Mouse (Mus musculus): Measurements from ENCODE around the gene Gbgt1. TPM values are rescaled to one million over a fixed set of nuclear protein-coding genes. Genes with fewer than 3 reads are reported as not detected.

Gbgt1 gene
- total RNA-seq, 1 experiment from 2014 or later: 3.3 TPM

DNA sequence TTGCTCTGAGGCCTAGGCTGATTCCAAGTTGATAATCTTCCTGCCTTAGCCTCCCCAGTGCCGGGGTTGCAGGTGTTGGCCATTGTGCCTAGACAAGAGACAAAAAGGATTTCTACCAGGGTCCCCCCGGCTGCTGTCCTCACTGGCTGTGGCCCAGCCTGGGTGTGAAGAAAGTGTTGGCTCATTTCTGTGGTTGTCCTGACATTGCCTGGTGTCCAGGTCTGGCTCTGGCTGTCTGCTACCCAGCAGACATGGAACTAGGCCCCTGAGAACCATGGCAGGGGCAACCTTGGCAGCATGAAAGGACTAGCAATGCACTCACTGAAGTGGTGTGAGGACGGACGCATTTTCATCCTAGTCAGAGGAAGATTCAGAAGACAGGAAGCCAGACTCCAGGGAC, 33.2 kb downstream of the Gbgt1 start:
- DNase-seq: no peak

DNA sequence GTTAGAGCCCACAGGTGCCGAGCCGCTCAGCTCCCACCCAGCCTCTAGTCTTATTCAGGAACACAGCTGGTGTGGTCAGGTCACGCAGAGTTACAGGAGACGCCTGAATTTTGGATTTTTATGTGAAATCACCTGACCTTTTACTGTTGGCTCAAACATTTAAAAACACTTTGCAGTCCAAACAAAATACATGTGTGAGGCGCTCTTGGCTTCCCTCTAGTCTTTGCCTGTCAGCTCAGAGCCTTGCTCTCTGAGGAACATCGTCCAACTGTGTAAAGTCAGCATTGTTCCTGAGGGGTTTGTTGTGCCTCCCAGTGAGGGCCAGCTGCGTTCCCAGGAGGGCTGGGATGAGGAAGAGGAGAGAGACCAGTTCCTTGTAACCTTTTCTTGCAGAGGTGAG, 33.6 kb downstream of the Gbgt1 start:
- no peak for DNase-seq

DNA sequence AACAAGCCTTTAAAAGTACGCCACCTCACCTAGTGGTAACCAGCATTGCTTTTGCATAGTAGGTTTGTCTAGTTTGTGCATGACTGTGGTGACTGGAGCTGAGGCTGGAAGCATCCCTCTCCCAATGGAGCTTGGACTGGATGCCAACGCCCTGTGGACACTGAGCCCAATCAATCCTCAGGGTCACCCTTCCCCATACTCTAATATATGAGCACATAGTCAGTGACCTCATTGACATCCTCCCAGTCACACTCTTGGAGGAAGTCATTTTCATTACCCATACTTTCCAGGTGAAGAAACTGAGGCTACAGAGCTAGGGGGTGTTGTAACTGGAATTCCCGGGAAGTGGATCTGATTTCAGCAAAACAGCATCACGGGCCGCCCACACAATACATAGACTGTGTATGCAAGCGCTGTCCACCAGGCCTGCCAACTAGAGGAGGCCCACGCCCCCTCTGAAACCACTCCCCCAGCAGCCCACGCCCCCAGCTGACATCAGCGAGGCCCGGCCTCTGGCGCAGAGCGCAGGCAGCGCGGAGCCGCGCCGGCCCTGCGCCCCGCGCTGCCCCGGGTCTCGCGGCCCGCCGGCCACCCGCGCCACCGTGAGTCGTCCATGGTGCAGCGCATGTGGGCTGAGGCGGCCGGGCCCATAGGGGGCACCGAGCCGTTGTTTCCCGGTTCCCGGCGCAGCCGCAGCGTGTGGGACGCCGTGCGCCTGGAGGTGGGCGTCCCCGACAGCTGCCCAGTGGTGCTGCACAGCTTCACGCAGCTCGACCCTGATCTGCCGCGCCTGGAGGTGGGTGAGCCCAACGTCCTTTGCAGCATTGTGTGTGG, 36.5 kb downstream of the Gbgt1 start:
- DNase-seq: peak; percentile 95

DNA sequence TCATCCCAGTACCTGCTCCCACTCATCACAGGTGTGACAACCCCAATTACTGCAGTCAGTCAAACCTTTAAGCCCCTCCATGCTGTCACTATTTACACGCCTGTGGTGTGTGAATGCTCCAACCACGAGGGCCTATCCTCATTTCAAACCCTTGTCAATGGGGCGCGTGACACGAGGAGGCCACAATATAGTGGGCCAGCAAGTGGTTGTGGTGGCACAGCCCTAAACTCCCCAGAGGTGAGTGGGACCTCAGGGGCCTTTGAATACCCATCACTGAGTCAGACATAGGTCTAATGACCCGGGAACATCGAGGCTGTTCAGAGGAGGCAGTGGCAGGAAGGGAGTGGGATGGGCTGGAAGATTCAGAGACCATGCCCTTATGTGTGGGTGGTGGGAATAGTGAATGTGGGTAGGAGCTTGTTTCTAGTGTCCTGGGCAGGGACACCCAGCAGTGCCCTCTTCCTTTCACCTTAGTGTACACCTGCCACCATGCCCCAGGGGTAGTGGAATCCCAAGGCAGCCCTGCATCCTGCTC, 37.3 kb downstream of the Gbgt1 start:
- DNase-seq: no peak

DNA sequence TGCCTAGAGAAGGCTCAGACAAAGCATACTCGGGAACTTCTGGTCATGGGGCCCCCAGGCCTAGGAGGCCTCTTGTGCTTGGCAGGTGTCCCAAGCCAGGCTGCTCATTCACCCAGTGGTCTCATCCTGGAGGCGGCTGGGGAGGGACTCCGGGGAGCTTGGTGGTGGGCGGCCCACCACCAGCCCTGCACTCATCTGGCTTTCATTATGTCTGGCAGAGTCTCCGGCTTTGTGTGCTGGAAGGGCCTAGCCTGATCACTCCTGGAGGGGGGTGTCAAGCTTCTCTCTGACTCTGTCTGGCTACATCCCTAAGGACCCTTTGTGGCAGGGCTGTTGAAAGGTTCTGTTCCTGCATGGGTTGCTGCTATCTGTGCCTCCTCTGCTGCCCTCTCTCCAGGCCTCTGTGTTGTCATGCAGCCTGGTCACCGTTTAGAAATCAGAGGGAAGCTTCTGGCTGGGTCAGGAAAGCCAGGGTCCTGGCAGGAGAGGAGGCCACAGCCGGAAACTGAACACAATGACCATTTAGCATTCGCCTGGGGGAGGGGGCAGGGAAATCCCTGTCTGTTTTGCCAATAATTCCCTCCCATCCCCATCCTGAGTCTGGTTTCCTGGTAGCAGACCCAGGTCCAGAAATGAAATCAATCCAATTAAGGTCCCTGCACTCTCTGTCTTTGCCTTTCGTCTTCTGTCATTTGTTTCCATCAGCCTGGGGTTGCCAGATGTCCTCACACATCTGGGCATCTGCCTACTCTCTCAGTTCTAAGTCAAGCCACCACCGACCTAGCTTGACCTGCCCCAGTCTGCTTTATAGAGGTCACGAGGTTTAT, 38.0 kb downstream of the Gbgt1 start:
- DNase-seq: peak; percentile 72

DNA sequence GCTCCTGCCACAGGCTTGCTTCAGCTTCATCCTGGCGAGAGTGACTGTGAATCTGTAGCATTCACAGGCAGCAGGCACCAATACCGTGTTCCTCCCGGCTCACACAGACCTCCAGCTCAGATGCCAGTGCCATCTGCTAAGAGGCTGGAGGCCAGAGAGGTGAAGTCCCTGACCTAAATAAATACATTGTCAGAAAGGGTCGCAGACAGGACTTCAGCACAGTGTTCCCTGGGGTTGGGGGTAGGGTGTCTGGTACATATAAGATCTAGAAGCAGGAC, 38.5 kb downstream of the Gbgt1 start:
- DNase-seq: no peak

DNA sequence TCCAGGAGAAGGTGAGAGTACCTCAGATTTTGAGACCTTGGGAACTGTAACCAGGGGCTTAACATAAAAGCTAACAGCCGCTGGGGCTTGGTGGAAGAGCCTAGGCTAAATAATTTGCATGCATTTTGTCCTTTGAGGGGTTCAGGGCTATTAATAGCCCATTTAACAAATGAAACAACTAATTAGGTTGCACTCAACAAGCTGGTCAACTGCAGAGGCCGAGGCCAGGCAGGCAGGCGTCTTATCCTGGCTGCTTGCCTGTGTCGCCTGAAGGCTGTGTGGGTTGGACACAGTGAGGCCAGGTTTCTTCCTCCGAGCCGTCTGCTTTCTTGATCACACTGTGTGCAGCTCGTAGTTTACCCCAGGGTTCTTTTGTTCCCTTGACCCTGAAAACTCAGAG, 39.0 kb downstream of the Gbgt1 start:
- DNase-seq: peak; percentile 68

DNA sequence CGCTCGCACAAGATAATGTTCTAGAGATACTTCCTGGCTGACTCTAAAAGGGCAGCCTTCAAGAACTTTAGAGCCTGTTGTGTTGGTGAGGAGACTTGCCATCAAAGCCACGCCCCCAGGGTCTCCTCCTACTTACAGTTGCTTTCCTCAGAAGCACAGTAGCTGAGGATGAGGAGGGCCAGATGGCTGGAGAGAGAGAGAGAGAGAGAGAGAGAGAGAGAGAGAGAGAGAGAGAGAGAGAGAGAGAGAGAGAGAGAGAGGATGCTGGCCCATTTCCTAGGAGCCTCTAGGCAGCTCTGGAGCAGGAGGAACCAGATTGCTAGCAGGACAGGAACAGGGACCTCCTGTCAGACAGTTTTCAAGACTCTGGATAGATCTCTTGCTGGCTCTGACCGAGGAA, 39.5 kb downstream of the Gbgt1 start:
- DNase-seq: no peak

DNA sequence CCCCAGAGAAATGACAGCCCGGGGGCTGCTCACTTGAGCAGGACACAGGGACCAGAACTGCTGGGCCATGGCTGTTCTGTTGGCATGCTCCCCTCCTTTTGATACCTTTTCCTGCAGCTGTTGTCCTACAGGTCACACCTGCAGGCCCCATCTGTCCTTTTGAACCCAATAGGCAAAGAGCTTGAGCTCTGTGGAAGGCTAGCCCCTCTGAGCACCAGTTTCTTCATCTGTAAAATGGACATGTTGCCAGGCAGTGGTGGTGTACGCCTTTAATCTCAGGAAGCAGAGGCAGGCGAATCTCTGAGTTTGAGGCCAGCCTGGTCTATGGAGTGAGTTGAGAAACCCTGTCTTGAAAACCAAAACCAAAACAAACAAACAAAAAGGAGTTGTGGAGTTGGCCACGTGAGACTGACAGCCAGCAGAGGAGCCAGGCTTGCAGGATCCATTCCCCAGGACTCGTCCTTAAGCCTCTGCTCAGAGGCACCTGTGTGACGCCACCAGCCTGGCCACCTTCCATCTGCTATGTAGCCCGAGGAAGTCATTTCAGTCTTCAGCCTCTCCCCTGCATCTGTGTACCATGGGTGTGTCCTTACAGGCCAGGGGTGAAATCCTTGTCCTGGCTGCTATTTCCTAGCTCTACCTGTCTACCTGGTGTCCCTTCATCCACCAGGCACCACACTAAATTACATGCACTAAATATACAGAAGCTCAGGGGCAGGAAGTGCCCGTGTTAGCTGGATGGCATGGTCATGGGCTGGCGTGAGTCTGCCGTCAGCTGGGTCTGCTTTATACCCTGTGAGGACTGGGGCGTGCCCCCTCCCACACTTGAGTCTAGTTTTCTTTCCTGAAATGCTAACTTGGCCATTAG, 40.3 kb downstream of the Gbgt1 start:
- no peak for DNase-seq

DNA sequence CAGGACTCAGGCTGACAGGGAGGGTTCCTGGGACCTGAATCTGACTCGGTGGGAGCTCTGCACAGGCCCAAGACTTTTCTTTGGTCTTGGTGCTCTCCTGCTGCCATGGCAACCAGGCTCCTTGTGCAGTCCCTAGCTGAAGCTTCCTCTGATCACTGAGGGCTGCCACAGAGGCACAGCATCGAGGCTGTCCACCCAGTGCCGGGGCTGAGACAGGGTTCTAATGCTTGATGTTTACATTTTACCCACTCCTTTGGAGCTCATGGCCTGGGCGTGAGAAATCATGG, 40.9 kb downstream of the Gbgt1 start:
- no peak for DNase-seq

DNA sequence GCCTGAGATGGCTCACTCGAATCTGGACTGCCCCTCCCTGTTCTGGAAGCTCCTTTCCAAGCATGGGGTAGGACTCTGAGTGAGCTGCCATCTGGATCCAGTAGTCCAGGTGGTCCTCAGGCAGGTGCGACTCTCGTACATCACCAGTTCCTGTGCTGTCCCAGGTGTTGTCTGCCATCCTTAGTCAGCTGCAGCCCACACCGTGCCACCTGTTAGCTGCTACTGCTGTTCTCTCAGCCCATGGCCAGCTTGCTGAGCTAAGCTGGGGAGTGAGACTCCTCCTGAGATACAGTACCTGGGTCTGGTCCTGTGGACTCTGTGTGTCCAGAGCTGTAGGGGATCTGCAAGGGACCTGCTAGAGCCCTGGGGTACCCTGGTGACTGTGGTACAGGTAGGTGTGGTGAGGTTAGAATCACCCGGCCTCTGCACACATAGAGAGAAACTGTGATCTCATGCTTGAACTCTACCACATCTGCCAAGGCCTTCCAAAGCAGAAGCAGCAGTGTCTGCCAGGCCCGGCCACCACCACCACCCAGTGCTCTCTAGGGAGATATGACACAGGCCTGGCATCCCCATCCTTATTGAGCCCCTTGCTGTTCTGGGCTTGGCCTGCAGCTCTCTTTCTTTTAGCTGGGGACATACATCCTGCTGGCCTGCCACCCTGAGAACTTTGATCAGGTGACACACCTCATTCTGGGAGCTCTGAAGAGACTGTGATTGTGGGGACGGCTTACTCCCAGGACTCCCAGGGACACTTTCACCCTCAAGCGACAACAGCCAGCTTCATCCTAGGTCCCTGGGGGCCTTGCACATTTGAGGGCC, 41.5 kb downstream of the Gbgt1 start:
- no peak for DNase-seq

DNA sequence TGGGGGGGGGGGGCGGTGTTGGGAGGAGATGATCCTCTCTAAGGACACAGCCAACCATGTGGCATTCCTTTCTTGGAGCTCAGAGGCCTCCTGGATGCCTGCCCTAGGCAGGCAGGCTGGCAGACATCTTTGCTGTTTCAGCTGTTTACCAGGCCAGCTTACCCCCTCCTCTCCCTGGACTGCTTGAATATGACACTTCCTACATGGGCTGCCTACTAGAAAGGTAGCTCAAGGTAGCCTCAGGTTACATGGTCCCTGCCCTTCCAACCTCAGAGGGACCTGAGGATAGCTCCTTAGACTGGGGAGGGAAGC, 42.1 kb downstream of the Gbgt1 start:
- no peak for DNase-seq

DNA sequence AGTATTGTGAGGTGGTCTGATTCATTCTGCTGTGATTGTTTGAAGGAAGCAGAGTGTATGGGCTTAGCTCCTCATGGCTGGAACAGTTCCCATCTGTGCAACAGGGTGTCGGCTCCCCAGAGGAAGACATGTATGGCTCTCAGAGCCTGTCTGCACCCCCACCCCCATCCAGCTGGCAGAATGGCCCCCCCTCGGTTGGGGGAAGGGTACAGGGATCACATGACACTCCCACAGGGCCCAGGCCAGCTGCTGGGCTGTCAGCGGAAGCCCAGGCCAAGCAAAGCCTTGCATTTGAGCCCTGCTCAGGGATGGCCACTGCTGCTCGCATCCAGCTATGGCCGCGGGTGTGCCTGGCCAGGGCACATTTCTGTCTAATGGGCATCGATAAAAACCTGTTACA, 42.5 kb downstream of the Gbgt1 start:
- DNase-seq: peak; percentile 73

DNA sequence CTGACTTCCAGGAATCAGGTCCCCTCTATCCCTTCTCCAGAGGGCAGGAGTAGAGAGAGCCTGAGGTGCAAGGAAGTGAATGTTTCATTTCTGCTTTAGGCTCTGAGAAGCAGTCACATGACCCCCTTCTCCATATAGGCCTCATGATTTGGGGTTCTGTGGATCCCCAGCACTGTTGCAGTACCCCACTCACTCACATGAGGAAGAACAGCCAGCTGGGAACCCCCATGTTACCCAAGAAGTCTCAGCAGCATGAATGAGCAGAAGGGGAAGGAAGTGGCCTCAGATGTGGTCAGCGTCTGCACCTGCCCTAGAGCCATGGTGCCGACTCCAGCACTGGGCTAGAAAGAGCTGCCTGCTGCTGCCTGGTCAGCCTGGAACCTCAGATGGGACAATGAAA, 43.3 kb downstream of the Gbgt1 start:
- DNase-seq: no peak

DNA sequence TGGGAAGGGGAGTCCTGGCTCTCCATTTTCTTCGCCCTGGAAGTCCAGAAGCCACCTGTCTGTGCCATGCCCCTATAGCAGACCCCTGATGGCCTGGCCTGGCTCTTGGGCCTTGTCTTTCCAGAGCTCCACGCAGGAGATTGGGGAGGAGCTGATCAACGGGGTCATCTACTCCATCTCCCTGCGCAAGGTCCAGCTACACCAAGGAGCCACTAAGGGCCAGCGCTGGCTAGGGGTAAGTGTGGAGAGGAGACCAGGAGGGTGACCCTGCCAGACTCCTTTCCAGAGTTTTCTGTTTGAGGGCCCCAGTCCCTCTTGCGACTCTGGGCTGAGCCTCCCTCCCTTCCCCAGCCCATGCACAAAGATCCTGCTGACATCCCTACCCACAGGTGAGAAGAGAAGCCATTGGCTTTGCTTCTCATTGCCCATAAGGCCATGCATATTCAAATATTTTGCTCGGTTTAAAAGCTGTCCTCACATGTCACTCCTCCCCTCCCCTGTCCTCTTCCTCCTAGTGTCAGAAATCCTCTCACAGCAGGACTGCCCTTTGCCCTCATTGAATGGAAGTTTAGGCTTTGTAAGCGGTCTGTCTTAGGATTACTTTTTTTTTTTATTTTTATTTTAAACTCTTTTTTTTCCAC, 44.0 kb downstream of the Gbgt1 start:
- no peak for DNase-seq

DNA sequence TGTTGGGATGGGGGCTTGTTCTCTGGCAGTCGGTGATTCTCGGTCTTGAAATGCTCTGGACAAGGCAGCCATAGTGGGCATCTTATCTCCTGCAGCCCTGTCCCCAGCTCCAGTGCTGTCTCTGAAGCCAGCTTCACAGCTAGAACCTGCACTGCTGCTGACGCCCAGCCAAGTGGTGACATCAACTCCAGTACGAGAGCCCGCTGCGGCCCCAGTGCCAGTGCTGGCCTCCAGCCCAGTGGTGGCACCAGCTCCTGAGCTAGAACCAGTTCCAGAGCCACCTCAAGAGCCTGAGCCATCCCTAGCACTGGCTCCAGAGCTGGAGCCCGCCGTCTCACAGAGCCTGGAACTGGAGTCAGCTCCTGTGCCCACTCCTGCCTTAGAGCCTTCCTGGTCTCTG, 47.2 kb downstream of the Gbgt1 start:
- DNase-seq: peak; percentile 62

DNA sequence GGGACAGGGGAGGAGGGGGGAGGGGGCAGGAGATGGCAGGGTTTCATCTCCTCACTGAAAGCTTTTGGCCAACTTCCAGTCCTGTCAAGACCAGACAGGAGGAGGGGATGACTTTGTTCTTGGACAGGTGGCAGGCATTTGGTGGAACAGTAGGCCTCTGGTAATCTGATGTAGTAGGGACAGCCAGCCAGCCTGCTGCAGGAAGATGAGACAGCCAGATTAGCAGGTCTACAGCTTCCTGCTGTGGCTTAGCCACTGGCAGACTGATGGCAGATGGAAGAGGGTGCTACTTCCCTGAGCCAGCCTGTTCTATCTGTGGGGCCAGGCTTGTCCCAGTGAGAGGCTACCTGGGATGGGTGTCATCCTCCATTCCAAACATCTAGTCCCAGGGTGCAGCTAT, 49.3 kb downstream of the Gbgt1 start:
- DNase-seq: no peak

DNA sequence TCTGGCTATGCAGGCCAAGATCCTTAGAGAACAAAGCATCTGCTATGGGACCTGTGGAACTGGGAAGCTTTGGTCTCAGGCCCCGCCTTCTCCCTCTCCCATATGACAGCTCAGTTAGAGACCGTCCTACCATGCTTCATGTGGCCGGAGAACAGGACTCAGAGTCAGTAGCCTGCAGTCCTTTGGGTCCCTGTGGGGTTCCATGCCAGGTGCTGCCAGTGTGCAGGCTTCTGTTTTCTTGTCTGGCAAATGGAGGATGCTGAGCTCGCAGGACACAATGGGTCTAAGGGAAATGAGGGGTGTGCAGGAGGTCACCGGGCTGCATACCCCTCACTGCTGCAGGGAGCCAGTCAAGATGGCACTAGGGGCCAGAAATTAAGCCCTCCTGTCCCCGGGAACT, 49.9 kb downstream of the Gbgt1 start:
- no peak for DNase-seq

DNA sequence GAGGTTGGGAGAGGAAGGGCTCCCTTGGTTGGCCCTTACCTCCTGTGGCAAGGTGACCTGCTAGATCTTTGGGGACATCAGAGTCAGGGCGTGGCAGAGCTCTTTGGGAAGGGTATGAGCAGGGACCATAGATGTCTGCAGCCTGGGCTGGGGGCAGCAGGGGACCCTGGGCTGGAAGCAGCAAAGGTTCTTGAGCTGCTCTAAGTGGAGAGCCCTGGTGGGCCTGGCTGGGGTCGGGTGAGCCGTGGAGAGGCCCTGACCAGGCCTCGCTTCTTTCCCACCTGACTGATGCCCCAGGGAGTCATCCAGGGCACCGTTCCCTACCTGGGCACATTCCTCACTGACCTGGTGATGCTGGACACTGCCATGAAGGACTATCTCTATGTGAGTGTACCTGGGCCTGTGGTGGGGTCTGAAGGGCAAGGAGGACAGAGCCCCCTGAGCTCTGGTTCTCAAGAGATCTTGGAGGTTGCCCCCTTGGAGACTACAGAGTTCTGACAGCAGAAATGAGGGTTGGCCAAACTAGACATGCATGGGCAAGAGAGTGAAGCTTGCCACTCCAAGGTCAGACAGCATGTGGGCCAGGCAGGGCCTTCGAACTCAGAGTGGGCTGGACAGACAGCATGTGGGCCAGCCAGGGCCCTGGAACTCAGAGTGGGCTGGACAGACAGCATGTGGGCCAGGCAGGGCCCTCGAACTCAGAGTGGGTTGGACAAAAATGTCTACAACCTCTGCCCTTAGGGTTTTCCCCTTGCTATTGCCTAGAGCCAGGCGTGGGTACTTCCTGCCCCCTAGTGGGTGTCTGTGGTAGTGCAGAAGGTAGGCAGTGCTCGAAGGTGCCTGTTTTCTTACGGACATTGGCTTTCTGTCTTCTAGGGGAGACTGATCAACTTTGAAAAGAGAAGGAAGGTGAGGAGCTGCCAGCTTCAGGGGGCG, 50.8 kb downstream of the Gbgt1 start:
- DNase-seq: peak; percentile 92

DNA sequence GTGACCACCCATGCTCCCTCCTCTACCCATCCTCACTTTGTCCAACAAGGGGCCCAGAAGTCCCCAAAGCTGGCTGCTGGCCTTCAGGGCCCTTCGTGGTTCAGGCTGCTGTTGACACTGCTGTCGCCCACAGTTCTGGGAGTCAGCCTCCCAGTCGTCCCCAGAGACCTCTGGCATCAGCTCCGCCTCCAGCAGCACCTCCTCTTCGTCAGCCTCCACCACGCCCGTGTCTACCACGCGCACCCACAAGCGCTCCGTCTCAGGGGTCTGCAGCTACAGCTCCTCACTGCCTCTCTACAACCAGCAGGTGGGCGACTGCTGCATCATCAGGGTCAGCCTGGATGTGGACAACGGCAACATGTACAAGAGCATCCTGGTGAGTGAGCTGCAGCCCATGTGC, 52.5 kb downstream of the Gbgt1 start:
- no peak for DNase-seq

DNA sequence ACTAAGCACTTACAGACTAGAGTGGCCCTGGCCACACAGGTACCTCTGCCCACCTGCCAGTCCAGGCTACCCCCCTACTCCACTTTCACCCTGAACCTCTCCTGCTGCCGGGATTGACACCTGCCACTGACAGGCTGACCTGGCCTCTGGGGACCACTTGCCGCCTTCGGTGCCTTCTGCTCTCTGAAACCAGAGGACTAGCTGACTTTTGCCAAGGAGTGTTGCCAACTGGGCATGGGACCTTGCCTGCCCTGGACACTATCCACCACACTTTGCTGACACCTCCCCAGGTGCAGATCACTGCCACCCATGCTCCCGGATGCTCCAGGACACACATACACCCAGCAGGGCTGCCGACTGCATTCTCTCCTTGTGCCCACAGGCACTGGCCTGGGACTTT, 55.6 kb downstream of the Gbgt1 start:
- no peak for DNase-seq
